Mouse (Mus musculus) frontal cortex, postnatal 36 days (tissue): ENCODE data around the gene Etl4.
A peak's percentile ranks its signal among the peaks of the same experiment; 100 is the strongest.

Experiments
- DNase-seq, 2 experiments: peaks; one replicate each; pipeline ENCODE4 v3.0.0; 2022; ENCODE audit warnings: low spot score in 2 of 2

Gene Etl4

GRCm38 (mm10) chr2:20705110-20705509, 795.5 kb downstream of the Etl4 start:
- DNase-seq = no peak

DNA sequence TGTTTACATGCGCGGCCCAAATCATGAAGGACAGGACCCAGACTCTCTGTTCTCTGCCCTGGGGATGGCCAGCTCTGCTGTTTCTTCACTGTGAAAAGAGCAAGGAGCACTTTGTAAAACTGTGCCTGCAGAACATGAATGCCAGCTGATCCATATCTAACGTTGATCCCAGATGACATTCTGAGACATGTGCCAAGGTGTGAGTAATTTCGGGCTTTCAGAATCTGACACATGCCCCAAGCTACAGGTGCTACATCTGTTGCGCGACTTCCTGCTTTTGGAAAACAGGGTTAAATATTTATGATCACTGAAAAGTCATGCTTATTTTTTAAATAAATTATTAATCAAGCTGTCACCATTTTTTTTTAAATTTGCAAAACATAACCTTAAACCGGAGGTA, 801.0 kb downstream of the Etl4 start:
- DNase-seq = no peak

DNA sequence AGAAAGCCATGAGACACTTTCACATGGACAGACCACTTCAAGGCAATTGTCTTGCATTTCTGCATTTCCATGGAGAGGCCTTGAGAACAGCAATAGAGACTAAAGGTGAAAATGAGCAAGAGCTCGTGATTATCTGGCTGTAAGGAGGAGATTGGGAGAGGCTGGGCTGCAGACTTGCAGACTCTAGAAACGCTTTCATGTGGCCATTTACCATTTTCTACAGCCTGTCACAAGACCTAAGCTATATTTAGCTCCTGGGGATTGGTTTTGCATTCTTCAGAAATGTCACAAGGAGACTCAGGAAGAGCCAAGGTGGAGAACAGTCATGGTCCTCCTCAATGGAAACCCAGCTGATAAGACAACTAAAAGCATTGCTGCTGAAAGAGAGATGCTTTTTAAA, 801.4 kb downstream of the Etl4 start:
- no peak for DNase-seq

DNA sequence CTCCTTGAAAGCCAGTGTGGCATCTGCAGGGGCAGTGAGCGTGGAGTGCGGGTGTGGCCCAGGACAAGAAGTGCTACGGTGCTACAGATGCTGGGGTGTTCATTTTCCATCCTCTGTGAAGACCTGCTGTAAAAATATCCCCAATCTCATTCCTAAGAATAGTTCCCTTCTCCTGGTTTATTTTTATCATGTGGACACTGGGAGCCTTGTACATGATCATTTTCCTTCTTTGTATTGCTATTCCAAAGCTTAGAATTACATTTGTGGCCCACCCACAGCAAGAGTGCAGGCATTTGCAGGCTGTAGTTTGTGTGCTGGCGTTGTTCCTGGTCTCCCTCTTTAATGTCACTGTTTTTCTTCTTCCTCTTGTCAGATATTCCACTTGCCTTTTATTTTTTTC, 809.5 kb downstream of the Etl4 start:
- peak in 1 of 2 experiments; percentile 36 for DNase-seq

DNA sequence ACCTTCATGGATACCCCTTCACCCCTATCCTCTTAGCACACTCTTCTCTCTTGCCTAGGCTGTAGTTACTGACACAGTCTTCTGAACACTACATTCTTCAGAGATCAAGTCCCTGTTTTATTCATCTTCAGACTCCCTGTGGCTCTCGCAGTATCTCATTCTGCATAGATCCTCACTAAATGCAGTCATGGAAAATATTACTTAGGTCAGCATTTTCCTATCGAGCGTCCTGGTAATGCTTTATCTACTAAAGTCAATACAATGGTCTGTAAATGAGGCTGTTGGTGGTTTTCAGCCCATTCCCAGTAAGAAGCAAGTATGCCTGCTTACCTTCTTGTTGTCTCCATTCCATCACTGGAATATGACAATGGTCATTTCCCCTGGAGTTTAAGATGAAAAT, 811.5 kb downstream of the Etl4 start:
- no peak for DNase-seq

- peak in 1 of 2 experiments; percentile 28 for DNase-seq
Measured at GRCm38 (mm10) chr2:20722165-20722991, 812.8 kb downstream of the Etl4 start.

GRCm38 (mm10) chr2:20723990-20724745, 814.6 kb downstream of the Etl4 start:
- no peak for DNase-seq

DNA sequence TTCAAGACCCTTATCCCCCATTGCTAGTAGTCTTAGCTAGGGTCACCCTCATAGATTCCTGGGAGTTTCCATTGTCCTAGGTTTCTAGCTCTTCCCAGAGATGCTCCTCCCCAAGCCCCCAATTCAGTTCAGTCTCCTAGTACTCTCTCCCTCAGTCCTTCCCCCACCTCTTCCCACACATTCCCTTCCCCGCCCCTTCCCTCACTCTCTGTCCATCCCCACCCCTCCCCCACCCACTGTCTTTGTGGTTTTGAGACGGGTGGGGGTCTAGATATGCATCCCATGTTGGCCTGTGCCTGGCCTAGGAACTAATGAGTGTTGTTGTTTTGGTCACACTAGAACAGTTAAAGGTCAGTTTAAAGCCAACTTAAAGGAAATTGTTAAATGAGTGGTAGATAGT, 817.4 kb downstream of the Etl4 start:
- DNase-seq = no peak

DNA sequence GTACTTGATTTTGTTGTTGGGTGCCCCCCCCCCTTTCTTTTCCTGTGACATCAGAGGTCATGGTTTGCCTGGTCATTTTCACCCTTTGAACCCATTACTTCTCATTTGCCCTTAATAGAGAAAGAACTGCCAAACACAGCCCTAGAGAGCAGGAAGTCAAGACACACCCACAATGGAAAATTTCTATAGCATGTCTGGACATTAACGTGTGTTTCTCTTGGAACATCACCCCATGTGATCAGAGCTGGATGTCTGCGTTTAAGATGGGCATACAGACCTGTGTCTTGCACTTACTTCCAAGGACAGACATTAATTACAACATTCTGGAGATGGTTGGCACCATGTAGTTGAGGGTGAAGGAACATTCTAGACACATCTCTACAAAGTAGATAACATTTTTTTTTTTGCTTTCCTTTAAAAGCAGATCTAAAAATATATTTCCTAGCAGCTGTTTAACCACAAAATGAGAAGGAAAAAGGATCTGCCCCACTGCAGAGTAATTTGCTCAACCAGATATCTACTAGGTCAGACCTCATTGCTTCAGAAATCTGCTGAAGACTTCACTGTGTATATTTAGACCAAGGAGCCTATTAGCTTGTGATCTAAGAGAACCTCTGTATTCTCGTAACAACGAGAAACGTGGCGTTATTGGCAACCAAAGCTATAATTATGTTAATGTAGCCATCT, 818.3 kb downstream of the Etl4 start:
- no peak for DNase-seq

DNA sequence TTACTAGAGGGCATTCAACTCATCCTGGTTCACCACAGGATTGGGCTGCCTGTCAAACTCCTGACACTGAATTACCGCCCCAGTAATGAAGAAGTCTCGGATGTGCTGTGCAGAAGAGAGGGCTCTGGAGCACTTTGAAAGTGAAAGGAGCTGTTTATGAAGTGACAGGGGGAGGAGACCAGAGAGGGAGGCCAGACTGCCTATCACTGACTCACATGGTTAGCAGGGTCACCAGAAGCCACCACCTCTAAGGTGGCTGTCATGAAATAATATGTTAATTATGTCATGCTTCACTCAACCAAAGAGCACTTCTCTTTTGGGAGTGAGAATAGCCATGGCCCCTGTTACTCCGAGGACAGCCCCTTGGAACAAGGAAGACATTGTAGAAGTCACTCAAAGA, 825.9 kb downstream of the Etl4 start:
- no peak for DNase-seq

DNA sequence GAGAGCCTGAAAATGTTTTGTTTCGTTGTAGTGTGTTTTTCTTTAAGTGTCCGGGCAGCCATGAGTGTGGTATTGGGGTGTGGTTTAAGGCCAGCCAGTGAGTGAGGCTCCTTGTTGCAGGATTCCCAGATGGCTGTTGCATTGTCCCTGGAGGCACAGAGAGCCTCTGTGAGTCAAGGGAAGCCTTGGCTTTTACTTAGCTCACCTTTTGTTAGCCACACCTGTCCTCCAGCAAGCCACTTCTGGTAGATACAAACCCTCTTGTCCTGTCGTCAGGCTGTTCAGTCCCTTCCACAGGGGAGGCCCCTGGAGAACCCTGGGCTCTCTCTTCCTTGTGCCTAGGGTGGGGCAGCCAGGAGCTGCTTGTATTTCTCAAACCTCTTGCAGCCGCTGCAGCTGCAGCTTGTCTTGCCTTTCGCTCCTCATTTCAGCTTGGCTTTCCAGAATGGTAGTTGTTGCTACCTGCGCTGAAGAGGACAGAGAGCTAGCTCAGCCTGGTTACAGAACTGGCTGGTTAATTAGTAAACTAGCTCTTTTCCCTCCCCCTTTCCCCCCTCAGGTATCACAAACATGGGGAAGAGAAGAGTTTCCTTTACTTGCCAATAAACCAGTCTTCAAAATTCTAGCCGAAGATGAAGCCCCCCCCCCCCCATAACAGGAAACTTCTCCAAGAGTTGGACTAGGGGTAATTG, 826.9 kb downstream of the Etl4 start:
- DNase-seq = no peak

DNA sequence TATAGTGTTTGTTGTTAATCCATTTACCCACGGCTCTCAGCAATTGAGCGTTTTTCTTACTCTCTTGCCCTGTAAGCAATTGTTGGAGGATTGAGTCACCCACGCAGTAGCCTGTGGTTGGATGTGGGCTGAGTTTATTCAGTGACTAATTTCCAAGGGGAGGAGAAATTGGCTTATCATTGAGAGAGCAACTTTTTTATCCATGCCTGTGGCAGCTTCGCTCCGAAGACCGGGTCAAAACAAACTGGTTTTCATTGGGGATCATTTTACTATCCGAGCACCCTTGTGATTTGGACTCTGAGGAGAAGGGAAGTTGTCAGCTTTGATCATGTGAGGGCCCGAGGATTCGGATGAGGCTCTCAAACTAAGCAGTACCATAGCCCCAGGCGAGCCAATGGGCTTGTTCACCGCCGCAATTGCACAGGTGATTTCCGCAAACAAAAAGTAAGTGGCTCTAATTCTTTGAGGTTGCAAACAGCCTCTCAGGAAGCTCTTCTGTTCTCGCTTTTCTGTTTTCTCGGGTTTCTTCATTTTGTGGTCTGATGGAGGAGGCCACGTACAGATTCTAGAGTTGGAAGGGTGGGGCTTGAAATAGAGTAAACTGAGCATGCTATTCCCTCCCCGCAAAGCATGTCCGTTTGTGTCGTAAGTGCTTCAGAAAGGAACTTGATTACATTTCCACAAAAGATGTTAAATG, 827.7 kb downstream of the Etl4 start:
- no peak for DNase-seq

- DNase-seq = no peak
Measured at GRCm38 (mm10) chr2:20737837-20738236, 828.3 kb downstream of the Etl4 start.

DNA sequence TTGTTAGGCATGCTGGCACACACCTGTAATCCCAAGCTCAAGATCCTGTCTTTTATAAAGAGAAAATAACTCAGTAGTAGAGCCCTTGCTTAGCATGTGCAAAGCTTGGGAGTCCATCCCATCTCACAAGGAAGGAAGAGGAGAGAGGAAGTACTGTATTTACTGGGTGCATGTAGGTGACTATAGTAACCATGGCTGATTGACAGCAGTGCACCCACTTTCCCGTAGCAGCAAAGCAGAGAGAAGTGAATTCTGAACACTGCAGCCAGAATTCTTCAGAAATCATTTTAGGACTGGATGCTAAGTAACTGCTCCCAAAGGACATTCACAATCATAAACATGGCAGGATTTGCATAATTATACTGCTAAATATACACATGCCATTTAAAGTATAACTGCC, 838.1 kb downstream of the Etl4 start:
- DNase-seq = no peak

- no peak for DNase-seq
Measured at GRCm38 (mm10) chr2:20748481-20748880, 838.9 kb downstream of the Etl4 start.

DNA sequence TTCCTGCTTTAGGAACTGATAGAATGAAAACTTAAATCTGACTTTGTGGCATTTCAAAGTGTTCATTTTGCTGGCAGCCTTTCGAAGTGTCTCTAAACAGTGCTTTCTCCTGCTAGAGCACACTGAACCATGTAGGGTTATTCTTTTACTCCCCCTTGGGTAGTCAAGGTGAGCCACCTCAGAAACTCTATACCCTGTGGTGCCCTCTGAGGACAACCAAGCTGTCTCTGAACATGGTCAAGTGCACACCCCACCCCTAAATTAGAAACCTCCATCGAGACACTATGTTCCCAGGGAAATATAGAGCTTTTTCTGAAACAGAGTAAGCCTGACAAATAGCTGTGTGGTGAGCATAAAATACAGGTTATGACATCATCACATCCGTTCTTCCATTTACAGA, 840.1 kb downstream of the Etl4 start:
- no peak for DNase-seq

GRCm38 (mm10) chr2:20753282-20754110, 843.9 kb downstream of the Etl4 start:
- no peak for DNase-seq

DNA sequence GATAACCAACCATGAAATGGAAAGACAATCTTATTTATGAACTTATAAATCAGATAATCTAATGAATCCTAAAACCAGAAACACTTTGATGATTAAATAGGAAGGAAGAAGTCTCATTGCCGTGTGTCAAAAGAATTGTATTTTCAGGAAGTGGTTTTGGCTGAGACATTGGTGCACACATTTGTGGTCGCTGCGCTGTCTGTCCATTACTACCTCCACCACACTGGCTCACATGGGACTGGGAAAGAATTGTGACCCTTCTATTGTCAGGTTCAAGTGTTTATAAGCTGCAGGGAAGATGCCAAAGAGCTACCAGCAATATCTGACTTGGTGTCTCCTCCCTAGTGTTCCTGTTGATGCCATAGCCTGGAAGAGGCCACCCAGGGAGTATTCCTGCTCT, 847.4 kb downstream of the Etl4 start:
- DNase-seq = no peak

DNA sequence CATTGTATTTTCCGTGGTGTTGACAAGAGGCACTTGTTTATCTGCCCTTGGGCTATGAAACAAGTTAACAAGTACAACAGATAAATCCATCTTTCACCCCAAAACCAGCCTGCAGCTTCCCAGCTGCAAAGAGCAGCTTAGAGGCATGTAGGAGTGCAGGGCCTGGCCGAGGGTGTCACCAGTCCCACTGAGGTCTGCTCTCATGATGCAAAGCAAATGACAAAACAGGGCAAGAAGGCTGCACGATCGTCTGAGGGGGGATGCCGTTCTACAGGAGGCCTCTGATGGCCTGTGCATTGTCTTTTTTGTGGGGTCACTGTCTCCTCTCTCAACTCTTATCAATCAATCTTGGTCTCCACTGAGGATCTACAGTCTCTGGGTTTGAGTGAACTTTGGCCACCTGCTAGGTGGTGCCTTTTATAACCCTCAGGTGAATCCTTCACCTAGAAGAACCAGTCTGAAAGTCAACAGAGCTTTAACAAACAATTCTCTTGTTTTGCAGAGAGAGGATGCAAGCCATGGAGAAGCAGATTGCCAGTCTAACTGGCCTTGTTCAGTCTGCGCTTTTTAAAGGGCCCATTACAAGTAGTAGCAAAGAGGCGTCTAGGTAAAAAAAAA, 849.6 kb downstream of the Etl4 start:
- no peak for DNase-seq

GRCm38 (mm10) chr2:20761320-20761719, 851.7 kb downstream of the Etl4 start:
- no peak for DNase-seq
